Mouse (Mus musculus): ENCODE data around the gene Scn1b.
A peak's percentile ranks its signal among the peaks of the same experiment; 100 is the strongest.

DNA sequence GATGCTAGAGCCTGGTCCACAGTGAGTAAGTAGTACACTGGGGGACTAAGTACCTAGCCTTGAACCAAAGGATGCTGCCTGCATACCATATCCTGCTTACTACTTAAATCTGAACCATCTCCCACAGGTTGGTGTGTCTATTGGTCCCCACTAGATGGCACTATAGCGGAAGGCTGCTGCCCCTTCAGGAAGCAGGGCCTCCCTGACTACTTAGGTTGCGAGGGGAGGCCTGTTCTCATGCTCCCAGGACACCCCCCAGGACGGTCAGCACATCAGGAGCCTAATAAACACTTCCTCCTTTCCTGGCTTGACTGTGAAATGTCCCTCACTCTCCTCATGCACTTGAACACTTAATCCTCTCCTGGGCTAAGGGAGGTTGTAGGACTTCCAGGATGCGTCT, 4.0 kb upstream of the Scn1b start:
- peak; percentile 93 for TF ChIP-seq CTCF (IDR thresholded peaks at IDR 0.05)
- no peak for TF ChIP-seq POLR2A (IDR thresholded peaks at IDR 0.05; ENCODE audit: insufficient read depth, low read depth, low read length)
- 0 out of 2 replicates have a peak, but pooled peaks have one; percentile 38 for TF ChIP-seq EP300 (IDR thresholded peaks at IDR 0.05; ENCODE audit: insufficient read depth, low read depth, low read length)
